Mouse (Mus musculus): Measurements from ENCODE around the gene Slc22a23. TPM values are rescaled to one million over a fixed set of nuclear protein-coding genes. Genes with fewer than 3 reads are reported as not detected.

The Slc22a23 gene
- polyA plus RNA-seq, 2 experiments, result 9.3 to 21.4 TPM

DNA sequence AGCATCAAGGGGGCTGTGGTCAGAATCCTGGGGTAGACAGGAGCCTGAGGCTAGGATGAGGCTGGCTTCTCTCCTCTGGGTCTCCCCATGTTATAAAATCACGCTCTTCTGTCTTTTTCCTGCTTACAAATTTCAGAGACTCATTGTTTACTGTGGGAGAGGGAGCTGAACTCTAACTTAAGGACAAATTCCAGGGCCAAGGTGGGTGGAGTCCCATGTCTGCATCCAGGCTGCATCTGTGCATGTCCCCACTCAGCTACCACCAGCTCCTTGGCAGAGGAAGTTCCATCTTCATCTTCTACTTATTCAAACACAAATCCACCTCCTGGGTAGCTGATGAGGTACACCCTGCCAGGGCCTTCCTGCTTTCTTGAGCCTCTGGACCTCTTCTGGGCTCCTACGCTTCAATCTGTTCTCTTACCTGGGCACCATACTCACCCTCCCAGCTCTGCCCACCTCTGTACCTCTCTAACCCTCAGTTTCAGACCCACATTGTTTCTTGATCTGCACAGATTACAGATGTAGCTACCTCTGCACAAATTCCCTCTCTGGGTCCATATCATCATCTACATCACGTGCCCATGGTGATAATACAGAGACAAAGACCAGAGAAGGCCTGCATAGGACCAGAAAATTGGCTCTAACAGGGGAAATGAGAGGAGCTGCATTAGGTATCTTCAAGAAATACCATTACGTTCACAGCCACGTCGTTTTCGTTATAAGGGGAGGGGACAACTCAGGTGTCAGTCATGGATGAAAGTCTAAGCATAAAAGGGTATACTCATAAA, 13.4 kb downstream of the Slc22a23 start:
- 80% methylated on average over 7 of the region's 7 CpGs for WGBS (ENCODE audit: insufficient replicate concordance)
- Histone ChIP-seq H3K27me3 (ENCODE audit: control insufficient read depth, insufficient read depth, low read length) (no peaks in the 10 kb centered on the region), H3K4me3 (ENCODE audit: insufficient read depth in 1 of 2, low read depth in 2 of 2, low read length in 2 of 2) (no peak overlapping the region), H3K27ac (peak overlapping the region; percentile 97), H3K4me1 (replicated peaks; ENCODE audit: control insufficient read depth in 2 of 2, insufficient read depth in 2 of 2, low read length in 1 of 2) (peaks cover 93 to 98% of the 10 kb centered on the region in 2 experiments), H3K36me3 (replicated peaks; ENCODE audit: control insufficient read depth, insufficient read depth, low read depth) (peaks cover 31% of the 10 kb centered on the region), H3K9ac (replicated peaks) (peak overlapping the region; percentile 74), H3K9me3 (ENCODE audit: control insufficient read depth, low read length) (no peaks in the 10 kb centered on the region), H3K4me2 (ENCODE audit: low read depth) (peak overlapping the region; percentile 78)
- ATAC-seq (ENCODE audit: insufficient read depth), result no peak
- no peak for DNase-seq (ENCODE audit: low read depth in 3 of 3, low spot score in 3 of 3)
- TF ChIP-seq CTCF (IDR thresholded peaks at IDR 0.05; ENCODE audit: low read depth) (no peak), EP300 (IDR thresholded peaks at IDR 0.05; ENCODE audit: low read depth) (no peak)

DNA sequence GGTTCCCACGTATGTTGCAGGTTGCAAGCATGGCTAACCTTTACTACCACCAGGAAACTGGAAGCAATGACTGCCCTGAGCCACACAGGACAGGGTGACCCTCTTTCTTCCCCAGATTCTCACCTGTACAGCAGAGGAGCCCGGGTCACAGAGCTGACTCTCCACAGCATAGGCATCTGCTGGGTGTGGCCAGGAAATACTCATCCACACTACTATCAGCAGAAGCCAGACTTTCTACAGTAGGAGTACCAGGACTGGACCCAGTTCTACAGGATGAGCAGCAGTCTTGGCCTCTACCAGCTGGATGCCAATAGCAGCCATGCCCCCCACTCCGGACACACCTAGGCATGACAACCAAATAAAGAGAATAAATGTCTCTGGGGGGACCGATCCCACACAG, 15.4 kb downstream of the Slc22a23 start:
- Histone ChIP-seq H3K27me3 (ENCODE audit: control insufficient read depth, insufficient read depth, low read length) (no peaks in the 10 kb centered on the region), H3K27ac (peak overlapping the region; percentile 97), H3K4me3 (ENCODE audit: insufficient read depth in 1 of 2, low read depth in 2 of 2, low read length in 2 of 2) (peak overlapping the region; percentile 45 to 51), H3K4me1 (replicated peaks; ENCODE audit: control insufficient read depth in 2 of 2, insufficient read depth in 2 of 2, low read length in 1 of 2) (peaks cover 83 to 85% of the 10 kb centered on the region in 2 experiments), H3K36me3 (replicated peaks; ENCODE audit: control insufficient read depth, insufficient read depth, low read depth) (peaks cover 39% of the 10 kb centered on the region), H3K9ac (replicated peaks) (peak overlapping the region; percentile 74), H3K9me3 (ENCODE audit: control insufficient read depth, low read length) (no peaks in the 10 kb centered on the region), H3K4me2 (ENCODE audit: low read depth) (peak overlapping the region; percentile 78)
- peak; percentile 76 to 82 (median 82) for DNase-seq (ENCODE audit: low read depth in 3 of 3, low spot score in 3 of 3)
- ATAC-seq (ENCODE audit: insufficient read depth), result peak; percentile 82
- TF ChIP-seq CTCF (IDR thresholded peaks at IDR 0.05; ENCODE audit: low read depth), result no peak
- TF ChIP-seq EP300 (IDR thresholded peaks at IDR 0.05; ENCODE audit: low read depth), result peak; percentile 89
- 37% methylated on average over 4 of the region's 4 CpGs for WGBS (ENCODE audit: insufficient replicate concordance)

DNA sequence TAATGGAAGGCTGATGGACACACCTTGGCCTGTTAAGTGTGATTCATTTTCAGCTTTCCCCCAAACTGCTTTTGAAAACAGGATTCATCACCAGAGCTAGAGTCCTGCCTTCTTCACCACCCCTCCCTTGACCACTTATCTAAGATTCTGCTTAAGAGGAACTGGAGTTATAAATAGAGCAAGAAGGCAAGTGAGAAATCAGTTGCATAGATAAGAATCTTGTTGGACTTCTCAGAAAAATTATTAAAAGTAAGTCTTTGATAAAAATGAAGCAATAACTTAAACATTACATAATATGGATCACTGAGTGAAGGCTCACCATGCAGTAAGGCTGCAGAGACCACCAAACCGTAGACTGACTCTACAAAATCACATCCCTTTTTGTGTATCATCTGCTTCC, 18.0 kb downstream of the Slc22a23 start:
- H3K4me2 ChIP-seq (ENCODE audit: low read depth), result 0 out of 2 replicates have a peak overlapping the region, but pooled peaks have one; percentile 9
- H3K27me3 ChIP-seq (ENCODE audit: control insufficient read depth, insufficient read depth, low read length), result no peaks in the 10 kb centered on the region
- no peak for TF ChIP-seq EP300 (IDR thresholded peaks at IDR 0.05; ENCODE audit: low read depth)
- no peak for TF ChIP-seq CTCF (IDR thresholded peaks at IDR 0.05; ENCODE audit: low read depth)
- H3K9ac ChIP-seq (replicated peaks), result peak overlapping the region; percentile 27; the same call in 1 of the 2 replicates
- 58% methylated on average over 1 of the region's 1 CpGs for WGBS (ENCODE audit: insufficient replicate concordance)
- no peak for DNase-seq (ENCODE audit: low read depth in 3 of 3, low spot score in 3 of 3)
- no peak overlapping the region for H3K4me3 ChIP-seq (ENCODE audit: insufficient read depth in 1 of 2, low read depth in 2 of 2, low read length in 2 of 2)
- H3K27ac ChIP-seq, result peak overlapping the region; percentile 63
- ATAC-seq (ENCODE audit: insufficient read depth), result no peak
- H3K4me1 ChIP-seq (replicated peaks; ENCODE audit: control insufficient read depth in 2 of 2, insufficient read depth in 2 of 2, low read length in 1 of 2), result peaks cover 64 to 68% of the 10 kb centered on the region in 2 experiments
- peaks cover 34% of the 10 kb centered on the region for H3K36me3 ChIP-seq (replicated peaks; ENCODE audit: control insufficient read depth, insufficient read depth, low read depth)
- no peaks in the 10 kb centered on the region for H3K9me3 ChIP-seq (ENCODE audit: control insufficient read depth, low read length)

DNA sequence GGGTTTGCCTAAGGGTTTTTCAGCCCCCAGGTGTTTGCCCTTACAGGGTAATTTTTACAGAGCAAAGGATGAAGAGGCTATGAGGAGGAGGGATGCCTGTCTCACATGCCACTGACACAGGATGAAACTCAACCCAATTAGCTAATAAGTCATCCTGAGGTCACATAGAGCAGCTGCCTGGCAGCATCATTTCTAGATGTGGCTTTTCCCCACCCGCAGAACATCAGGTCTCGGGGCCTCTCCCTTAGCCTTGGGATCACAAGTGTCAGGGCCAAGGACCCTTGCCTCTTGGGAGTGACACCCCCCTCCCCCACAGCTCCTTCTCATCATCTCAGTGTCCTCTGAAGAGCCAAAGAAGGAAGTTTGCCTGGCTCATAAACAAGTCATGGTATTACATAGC, 21.6 kb downstream of the Slc22a23 start:
- Histone ChIP-seq H3K36me3 (replicated peaks; ENCODE audit: control insufficient read depth, insufficient read depth, low read depth) (peaks cover 44% of the 10 kb centered on the region), H3K4me1 (replicated peaks; ENCODE audit: control insufficient read depth in 2 of 2, insufficient read depth in 2 of 2, low read length in 1 of 2) (peaks cover 41 to 43% of the 10 kb centered on the region in 2 experiments), H3K9ac (replicated peaks) (no peak overlapping the region), H3K27me3 (ENCODE audit: control insufficient read depth, insufficient read depth, low read length) (no peaks in the 10 kb centered on the region), H3K9me3 (ENCODE audit: control insufficient read depth, low read length) (no peaks in the 10 kb centered on the region), H3K27ac (no peak overlapping the region), H3K4me3 (ENCODE audit: insufficient read depth in 1 of 2, low read depth in 2 of 2, low read length in 2 of 2) (no peak overlapping the region), H3K4me2 (ENCODE audit: low read depth) (no peak overlapping the region)
- ATAC-seq (ENCODE audit: insufficient read depth) (no peak), DNase-seq (ENCODE audit: low read depth in 3 of 3, low spot score in 3 of 3) (no peak)
- 91% methylated on average over 2 of the region's 2 CpGs for WGBS (ENCODE audit: insufficient replicate concordance)
- TF ChIP-seq CTCF (IDR thresholded peaks at IDR 0.05; ENCODE audit: low read depth) (no peak), EP300 (IDR thresholded peaks at IDR 0.05; ENCODE audit: low read depth) (no peak)

DNA sequence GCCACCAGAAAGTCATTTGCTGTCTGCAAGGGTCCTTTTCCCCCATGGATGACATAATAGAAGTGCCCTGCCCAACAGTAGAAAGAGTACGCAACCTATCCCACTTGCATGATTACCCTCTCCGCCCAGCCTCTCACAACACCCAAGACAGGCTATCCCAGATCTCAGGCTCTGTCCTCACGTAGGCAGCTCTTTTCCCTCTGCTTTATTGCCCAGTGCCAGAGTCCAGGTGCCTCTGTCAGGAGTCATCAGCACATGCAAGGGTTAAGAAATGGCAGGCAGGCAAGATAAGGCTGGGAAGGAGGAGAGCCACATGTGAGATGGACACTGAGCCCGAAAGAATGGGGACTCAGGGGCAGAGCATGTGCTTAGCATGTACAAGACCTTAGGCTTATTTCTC, 24.5 kb downstream of the Slc22a23 start:
- peaks cover 21 to 38% of the 10 kb centered on the region in 2 experiments for H3K4me1 ChIP-seq (replicated peaks; ENCODE audit: control insufficient read depth in 2 of 2, insufficient read depth in 2 of 2, low read length in 1 of 2)
- H3K4me3 ChIP-seq (ENCODE audit: insufficient read depth in 1 of 2, low read depth in 2 of 2, low read length in 2 of 2), result no peak overlapping the region
- H3K27me3 ChIP-seq (ENCODE audit: control insufficient read depth, insufficient read depth, low read length), result no peaks in the 10 kb centered on the region
- 71% methylated on average over 4 of the region's 4 CpGs for whole genome bisulfite sequencing (ENCODE audit: insufficient replicate concordance)
- H3K36me3 ChIP-seq (replicated peaks; ENCODE audit: control insufficient read depth, insufficient read depth, low read depth), result peaks cover 38% of the 10 kb centered on the region
- H3K27ac ChIP-seq, result no peak overlapping the region
- TF ChIP-seq CTCF (IDR thresholded peaks at IDR 0.05; ENCODE audit: low read depth), result no peak
- H3K4me2 ChIP-seq (ENCODE audit: low read depth), result no peak overlapping the region
- no peak overlapping the region for H3K9ac ChIP-seq (replicated peaks)
- ATAC-seq (ENCODE audit: insufficient read depth), result no peak
- H3K9me3 ChIP-seq (ENCODE audit: control insufficient read depth, low read length), result no peaks in the 10 kb centered on the region
- DNase-seq (ENCODE audit: low read depth in 3 of 3, low spot score in 3 of 3), result no peak

Data from liver, embryonic 14.5 days (tissue).